Mouse (Mus musculus): ENCODE data around the gene Zyg11b.

Gene Zyg11b

GRCm38 (mm10) chr4:108318649-108319615, 18.0 kb upstream of the Zyg11b start:
- no peak for DNase-seq (ENCODE audit: low read depth, low spot score)

GRCm38 (mm10) chr4:108317656-108318605, 17.0 kb upstream of the Zyg11b start:
- DNase-seq (ENCODE audit: low read depth, low spot score): no peak

- no peak for DNase-seq (ENCODE audit: low read depth, low spot score)
Observed at GRCm38 (mm10) chr4:108314041-108314440, 13.1 kb upstream of the Zyg11b start.

GRCm38 (mm10) chr4:108310706-108311105, 9.8 kb upstream of the Zyg11b start:
- DNase-seq (ENCODE audit: low read depth, low spot score): no peak

GRCm38 (mm10) chr4:108302296-108302890, 1.5 kb upstream of the Zyg11b start:
- no peak for DNase-seq (ENCODE audit: low read depth, low spot score)

- DNase-seq (ENCODE audit: low read depth, low spot score): no peak
Observed at GRCm38 (mm10) chr4:108300266-108300665, 630 bp downstream of the Zyg11b start.

GRCm38 (mm10) chr4:108276973-108277372, 23.9 kb downstream of the Zyg11b start:
- no peak for DNase-seq (ENCODE audit: low read depth, low spot score)

GRCm38 (mm10) chr4:108272286-108272685, 28.6 kb downstream of the Zyg11b start:
- no peak for DNase-seq (ENCODE audit: low read depth, low spot score)

- DNase-seq (ENCODE audit: low read depth, low spot score): no peak
Observed at GRCm38 (mm10) chr4:108265774-108266173, 35.1 kb downstream of the Zyg11b start.

GRCm38 (mm10) chr4:108253317-108253716, 47.6 kb downstream of the Zyg11b start:
- DNase-seq (ENCODE audit: low read depth, low spot score): no peak

- DNase-seq (ENCODE audit: low read depth, low spot score): no peak
Observed at GRCm38 (mm10) chr4:108250501-108250900, 50.4 kb downstream of the Zyg11b start.

GRCm38 (mm10) chr4:108249314-108249713, 51.6 kb downstream of the Zyg11b start:
- DNase-seq (ENCODE audit: low read depth, low spot score): no peak

GRCm38 (mm10) chr4:108233654-108234053, 67.2 kb downstream of the Zyg11b start:
- no peak for DNase-seq (ENCODE audit: low read depth, low spot score)

GRCm38 (mm10) chr4:108225341-108225872, 75.5 kb downstream of the Zyg11b start:
- no peak for DNase-seq (ENCODE audit: low read depth, low spot score)

GRCm38 (mm10) chr4:108222507-108222906, 78.4 kb downstream of the Zyg11b start:
- DNase-seq (ENCODE audit: low read depth, low spot score): no peak

- peak; percentile 29 for DNase-seq (ENCODE audit: low read depth, low spot score)
Observed at GRCm38 (mm10) chr4:108219019-108219418, 81.9 kb downstream of the Zyg11b start.

GRCm38 (mm10) chr4:108217332-108218179, 83.3 kb downstream of the Zyg11b start, which contains the start of gene Zyg11a:
Gene Zyg11a, minus strand, starts transcription at chr4:108218048.
- no peak for DNase-seq (ENCODE audit: low read depth, low spot score)

- DNase-seq (ENCODE audit: low read depth, low spot score): no peak
Observed at GRCm38 (mm10) chr4:108213023-108213422, 87.9 kb downstream of the Zyg11b start.

- no peak for DNase-seq (ENCODE audit: low read depth, low spot score)
Observed at GRCm38 (mm10) chr4:108204629-108205028, 96.3 kb downstream of the Zyg11b start.

GRCm38 (mm10) chr4:108199236-108199635, 101.7 kb downstream of the Zyg11b start:
- no peak for DNase-seq (ENCODE audit: low read depth, low spot score)
